Mouse (Mus musculus) adrenal gland, adult 18-20 months (tissue): ENCODE measurements around the gene Etnppl. TPM values are rescaled to one million over a fixed set of nuclear protein-coding genes. Genes with fewer than 3 reads are reported as not detected.

Experiments
- DNase-seq, 2 experiments: peaks; one replicate each; pipeline ENCODE4 v3.0.0; 2021 to 2022; ENCODE audit warnings: low spot score in 2 of 2
- total RNA-seq, 2 experiments: library from RNA; stranded (reverse); gene quantifications; 1 replicate in 1 of 2; 2 replicates in 1 of 2; pipeline ENCODE4 v1.2.3; 2021

Etnppl gene
- total RNA-seq, 2 experiments from 2014 or later, result 0.27 TPM; not detected in 1

DNA sequence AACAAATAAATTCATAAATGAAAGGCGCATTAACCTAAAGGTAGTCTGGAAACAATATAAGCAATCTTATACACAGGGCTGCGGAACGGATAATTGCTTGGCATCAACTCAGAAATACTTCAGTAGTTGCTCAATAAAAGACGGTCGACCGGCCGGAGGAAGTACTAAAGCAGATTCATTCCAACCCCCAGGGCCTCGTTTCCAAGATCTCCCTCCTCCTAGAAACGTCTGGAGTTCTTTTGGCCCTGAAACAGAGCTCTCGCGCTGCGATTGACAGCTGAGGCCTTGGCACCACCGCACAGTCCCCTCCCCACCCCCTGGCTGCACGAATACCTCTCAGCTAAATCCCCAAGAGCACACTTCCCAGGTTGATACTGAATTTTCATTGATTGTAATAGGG is 54.0 kb downstream of the Etnppl start:
- DNase-seq, result no peak

DNA sequence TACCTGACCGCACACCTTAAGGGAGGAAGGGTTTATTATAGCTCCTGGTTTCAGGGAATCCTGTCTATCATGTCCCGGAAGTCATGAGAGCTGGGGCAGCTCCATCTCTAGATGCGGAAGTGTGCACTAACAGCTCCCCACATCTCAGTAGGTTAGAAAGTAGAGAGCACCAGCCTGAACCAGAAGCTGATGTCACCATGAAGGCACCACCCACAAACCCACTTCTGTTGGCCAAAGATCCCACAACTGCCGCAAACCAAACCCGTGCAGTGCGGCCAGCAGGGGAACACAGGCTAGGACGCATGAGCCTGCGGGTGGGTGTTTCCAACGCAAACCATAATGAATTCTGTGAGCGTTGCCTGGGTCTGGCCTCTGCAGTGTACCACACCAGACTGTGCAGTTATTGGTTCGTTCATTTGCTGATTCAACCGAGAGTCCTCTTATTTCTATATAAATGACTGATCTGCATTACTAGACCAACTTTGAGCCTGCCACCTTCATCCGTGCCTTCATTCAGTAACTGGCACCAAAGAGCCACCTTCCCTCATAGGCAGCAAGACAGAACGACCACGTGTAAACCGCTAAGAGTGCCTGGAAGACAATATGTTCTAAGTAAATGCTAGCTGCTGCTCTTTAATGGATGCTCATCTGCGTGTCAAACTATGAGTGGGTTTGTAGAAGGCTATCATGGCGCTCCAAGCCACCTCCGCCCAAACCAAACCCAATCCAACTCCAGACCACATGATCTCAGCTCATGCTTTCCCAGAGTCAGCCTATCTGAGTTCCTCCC is 60.6 kb downstream of the Etnppl start:
- DNase-seq, result no peak

GRCm38 (mm10) chr3:130681226-130681625 is 64.0 kb downstream of the Etnppl start:
- no peak for DNase-seq

DNA sequence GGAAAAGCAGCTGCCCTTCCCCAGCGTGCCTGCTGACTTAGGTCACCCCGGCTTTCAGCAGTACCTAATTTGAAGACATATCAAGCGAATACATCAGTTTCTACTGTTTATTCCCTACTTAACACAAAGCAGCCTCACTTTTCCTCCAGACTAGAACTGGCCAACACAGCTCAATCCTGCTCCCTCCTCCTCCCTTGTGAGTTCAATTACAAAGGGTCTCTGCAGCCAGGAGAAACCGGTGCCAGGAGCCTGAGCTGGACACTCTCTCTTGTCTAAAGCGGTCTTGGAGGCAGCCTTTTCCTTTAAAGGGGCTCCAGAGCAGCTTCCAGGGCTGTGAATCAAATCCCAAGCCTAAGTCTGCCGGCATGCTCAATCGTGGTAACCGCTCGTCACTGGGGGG is 64.9 kb downstream of the Etnppl start:
- DNase-seq, result no peak

DNA sequence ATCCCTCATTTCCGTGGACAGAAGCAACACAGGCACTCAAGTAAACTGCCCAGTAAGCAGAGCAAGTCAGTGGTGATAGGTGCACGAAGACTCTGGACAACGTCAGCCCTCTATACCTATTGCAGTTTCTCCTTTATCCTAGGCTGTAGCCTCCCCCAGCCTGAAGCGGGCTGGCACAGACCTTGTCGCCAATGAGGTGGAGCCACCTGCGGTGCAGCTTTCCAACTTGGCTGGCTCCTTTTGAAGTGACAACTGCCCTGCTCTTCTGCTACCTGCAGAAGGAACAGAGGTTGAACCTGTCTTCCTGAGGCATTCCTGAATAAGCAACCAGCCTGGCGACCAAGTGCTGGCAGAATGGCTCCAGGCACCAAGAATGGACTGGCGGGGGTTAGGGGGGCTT is 66.6 kb downstream of the Etnppl start:
- no peak for DNase-seq

DNA sequence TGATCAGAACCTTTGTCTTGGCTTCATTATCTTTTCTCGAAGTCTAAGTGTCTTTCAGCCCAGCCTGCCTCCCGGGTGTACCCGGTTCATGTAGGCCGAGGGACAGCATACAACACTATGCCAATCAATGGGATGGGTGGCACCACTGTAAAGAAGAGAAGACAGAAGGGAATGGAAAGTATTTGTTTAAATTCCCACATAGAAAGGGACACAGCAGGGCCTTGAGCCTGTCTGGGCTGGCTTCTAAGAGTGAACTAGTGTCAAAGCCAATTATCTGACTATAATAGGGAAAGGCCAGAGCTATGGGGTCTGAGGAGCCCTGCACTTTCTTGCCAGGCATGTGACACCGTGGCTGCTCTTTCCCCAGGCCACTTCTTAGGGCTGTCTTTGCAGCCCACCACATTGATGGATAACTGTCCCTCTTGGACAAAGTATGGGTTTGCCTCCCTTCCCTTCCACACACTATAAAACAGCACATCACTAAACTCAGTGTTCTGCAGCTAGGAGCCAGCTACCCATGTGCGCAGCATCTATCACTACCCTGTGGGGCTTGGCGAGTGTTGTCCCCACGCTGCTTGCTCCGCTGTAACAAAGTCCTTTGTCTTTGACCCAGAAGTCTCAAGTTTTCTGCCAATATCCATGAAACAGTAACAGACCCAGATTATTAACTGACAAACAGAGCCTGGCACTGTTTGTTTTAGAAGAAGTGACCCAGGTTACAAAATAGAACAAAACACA is 67.2 kb downstream of the Etnppl start:
- no peak for DNase-seq

GRCm38 (mm10) chr3:130685014-130685366 is 67.7 kb downstream of the Etnppl start:
- DNase-seq, result no peak

DNA sequence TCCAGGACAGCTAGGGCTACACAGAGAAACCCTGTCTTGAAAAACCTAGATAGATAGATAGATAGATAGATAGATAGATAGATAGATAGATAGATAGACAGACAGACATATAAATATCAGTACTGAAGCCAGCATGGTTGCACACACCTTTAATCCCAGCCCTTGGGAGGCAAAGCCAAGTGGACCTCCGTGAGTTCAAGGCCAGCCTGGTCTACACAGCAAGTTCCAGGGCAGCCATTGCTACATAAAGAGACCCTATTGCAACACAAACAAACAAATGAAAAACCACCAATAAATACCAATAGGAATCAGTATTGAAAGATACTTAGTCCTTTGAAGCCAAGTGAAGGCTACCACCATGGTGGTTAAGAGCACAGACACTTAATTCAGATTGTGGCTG is 69.8 kb downstream of the Etnppl start:
- no peak for DNase-seq

Other genes with a start within 250 kb of the Etnppl start
- 10 to 100 TPM; 82.5 to 89.6 TPM for gene Ostc, start 92.0 kb downstream of the Etnppl start, total RNA-seq
- gene Rpl34, start 113.0 kb downstream of the Etnppl start, total RNA-seq, result 100 to 1,000 TPM; 642 to 733 TPM